Mouse (Mus musculus) brain, adult 2 months (tissue): Measurements from ENCODE around the gene Gm8871.
"Not testable (repeated sequence)": the region's sequence is repeated elsewhere in the genome, so short reads cannot be mapped to it uniquely, and the experiment has no call there.

ENCODE experiments used
- DNase-seq: peaks from one replicate; pipeline ENCODE4 v3.0.0; 2011; ENCODE audit warnings: low read depth, low spot score

Gene Gm8871

GRCm38 (mm10) chr5:10947505-10947904, at the start of gene Gm8871, which contains the start of gene Gm8857:
Gene Gm8871, plus strand, starts transcription at chr5:10947805.
Gene Gm8857, plus strand, starts transcription at chr5:10947807.
- not testable (repeated sequence) for DNase-seq

- not testable (repeated sequence) for DNase-seq
Observed at GRCm38 (mm10) chr5:10953512-10953911, 5.9 kb downstream of the Gm8871 start.

- not testable (repeated sequence) for DNase-seq
Observed at GRCm38 (mm10) chr5:10958057-10958456, 10.5 kb downstream of the Gm8871 start.
